Mouse (Mus musculus): ENCODE measurements at regions not wholly inside any gene's neighbourhood (a gene's known extent, or its start where the extent isn't known, plus 50 kb on each side); places are given as distances from the start of the nearest gene placed in this dataset.

- no peak overlapping the region for H3K4me3 ChIP-seq (ENCODE audit: low read depth, low read length)
- no peaks in the 10 kb centered on the region for H3K36me3 ChIP-seq (ENCODE audit: control insufficient read depth, insufficient read depth, low read length)
- H3K9ac ChIP-seq (ENCODE audit: low read length), result no peak overlapping the region
- no peak overlapping the region for H3K4me2 ChIP-seq (ENCODE audit: low read depth, low read length, severe bottlenecking)
- ATAC-seq (replicated peaks; ENCODE audit: low FRiP score) (no peak), DNase-seq (ENCODE audit: low spot score) (no peak)
- no peaks in the 10 kb centered on the region for H3K9me3 ChIP-seq (ENCODE audit: control insufficient read depth, low read length)
- WGBS, result 85% methylated on average over 3 of the region's 3 CpGs
- no peaks in the 10 kb centered on the region for H3K27me3 ChIP-seq (ENCODE audit: control insufficient read depth, insufficient read depth, low read length)
- no peak overlapping the region for H3K27ac ChIP-seq (ENCODE audit: low read depth, low read length)
- H3K4me1 ChIP-seq (replicated peaks; ENCODE audit: control insufficient read depth, insufficient read depth, low read length), result no peaks in the 10 kb centered on the region
Measured at GRCm38 (mm10) chr5:75267766-75268165, 115.7 kb downstream of the Pdgfra start.

- Histone ChIP-seq H3K9me3 (ENCODE audit: control insufficient read depth, low read length) (no peaks in the 10 kb centered on the region), H3K4me2 (ENCODE audit: low read depth, low read length, severe bottlenecking) (no peak overlapping the region), H3K4me3 (ENCODE audit: low read depth, low read length) (no peak overlapping the region), H3K9ac (ENCODE audit: low read length) (no peak overlapping the region), H3K36me3 (ENCODE audit: control insufficient read depth, insufficient read depth, low read length) (no peaks in the 10 kb centered on the region), H3K27me3 (ENCODE audit: control insufficient read depth, insufficient read depth, low read length) (no peaks in the 10 kb centered on the region), H3K4me1 (replicated peaks; ENCODE audit: control insufficient read depth, insufficient read depth, low read length) (no peaks in the 10 kb centered on the region), H3K27ac (ENCODE audit: low read depth, low read length) (no peak overlapping the region)
- ATAC-seq (replicated peaks; ENCODE audit: low FRiP score) (no peak), DNase-seq (ENCODE audit: low spot score) (no peak)
- 98% methylated on average over 3 of the region's 3 CpGs for WGBS
Measured at GRCm38 (mm10) chr5:75278041-75278440, 125.9 kb downstream of the Pdgfra start.

GRCm38 (mm10) chr5:75279561-75280171, 127.6 kb downstream of the Pdgfra start:
- H3K27me3 ChIP-seq (ENCODE audit: control insufficient read depth, insufficient read depth, low read length), result no peaks in the 10 kb centered on the region
- 96% methylated on average over 1 of the region's 1 CpGs for WGBS
- no peaks in the 10 kb centered on the region for H3K4me1 ChIP-seq (replicated peaks; ENCODE audit: control insufficient read depth, insufficient read depth, low read length)
- H3K4me3 ChIP-seq (ENCODE audit: low read depth, low read length), result no peak overlapping the region
- H3K9ac ChIP-seq (ENCODE audit: low read length), result no peak overlapping the region
- no peaks in the 10 kb centered on the region for H3K36me3 ChIP-seq (ENCODE audit: control insufficient read depth, insufficient read depth, low read length)
- DNase-seq (ENCODE audit: low spot score) (no peak), ATAC-seq (replicated peaks; ENCODE audit: low FRiP score) (no peak)
- no peaks in the 10 kb centered on the region for H3K9me3 ChIP-seq (ENCODE audit: control insufficient read depth, low read length)
- no peak overlapping the region for H3K4me2 ChIP-seq (ENCODE audit: low read depth, low read length, severe bottlenecking)
- no peak overlapping the region for H3K27ac ChIP-seq (ENCODE audit: low read depth, low read length)

- no peak overlapping the region for H3K4me3 ChIP-seq (ENCODE audit: low read depth, low read length)
- ATAC-seq (replicated peaks; ENCODE audit: low FRiP score), result no peak
- WGBS, result 82% methylated on average over 3 of the region's 3 CpGs
Measured at GRCm38 (mm10) chr5:75280698-75281097, 128.6 kb downstream of the Pdgfra start.

GRCm38 (mm10) chr5:75281510-75281909, 129.4 kb downstream of the Pdgfra start:
- 88% methylated on average over 7 of the region's 7 CpGs for WGBS
- Histone ChIP-seq H3K4me1 (replicated peaks; ENCODE audit: control insufficient read depth, insufficient read depth, low read length) (no peaks in the 10 kb centered on the region), H3K36me3 (ENCODE audit: control insufficient read depth, insufficient read depth, low read length) (no peaks in the 10 kb centered on the region), H3K27ac (ENCODE audit: low read depth, low read length) (no peak overlapping the region), H3K4me3 (ENCODE audit: low read depth, low read length) (no peak overlapping the region), H3K9ac (ENCODE audit: low read length) (no peak overlapping the region), H3K4me2 (ENCODE audit: low read depth, low read length, severe bottlenecking) (no peak overlapping the region), H3K9me3 (ENCODE audit: control insufficient read depth, low read length) (no peaks in the 10 kb centered on the region), H3K27me3 (ENCODE audit: control insufficient read depth, insufficient read depth, low read length) (no peaks in the 10 kb centered on the region)
- no peak for DNase-seq (ENCODE audit: low spot score)
- ATAC-seq (replicated peaks; ENCODE audit: low FRiP score), result no peak

More at GRCm38 (mm10) chr5:75280698-75281097, 128.6 kb downstream of the Pdgfra start:
- Histone ChIP-seq H3K9me3 (ENCODE audit: control insufficient read depth, low read length) (no peaks in the 10 kb centered on the region), H3K9ac (ENCODE audit: low read length) (no peak overlapping the region), H3K4me1 (replicated peaks; ENCODE audit: control insufficient read depth, insufficient read depth, low read length) (no peaks in the 10 kb centered on the region), H3K4me2 (ENCODE audit: low read depth, low read length, severe bottlenecking) (no peak overlapping the region), H3K36me3 (ENCODE audit: control insufficient read depth, insufficient read depth, low read length) (no peaks in the 10 kb centered on the region), H3K27me3 (ENCODE audit: control insufficient read depth, insufficient read depth, low read length) (no peaks in the 10 kb centered on the region), H3K27ac (ENCODE audit: low read depth, low read length) (no peak overlapping the region)
- DNase-seq (ENCODE audit: low spot score), result no peak

GRCm38 (mm10) chr5:75282617-75283016, 130.5 kb downstream of the Pdgfra start:
- Histone ChIP-seq H3K27me3 (ENCODE audit: control insufficient read depth, insufficient read depth, low read length) (no peaks in the 10 kb centered on the region), H3K36me3 (ENCODE audit: control insufficient read depth, insufficient read depth, low read length) (no peaks in the 10 kb centered on the region), H3K27ac (ENCODE audit: low read depth, low read length) (no peak overlapping the region), H3K4me2 (ENCODE audit: low read depth, low read length, severe bottlenecking) (no peak overlapping the region), H3K9ac (ENCODE audit: low read length) (no peak overlapping the region), H3K9me3 (ENCODE audit: control insufficient read depth, low read length) (no peaks in the 10 kb centered on the region), H3K4me1 (replicated peaks; ENCODE audit: control insufficient read depth, insufficient read depth, low read length) (no peaks in the 10 kb centered on the region), H3K4me3 (ENCODE audit: low read depth, low read length) (no peak overlapping the region)
- ATAC-seq (replicated peaks; ENCODE audit: low FRiP score) (no peak), DNase-seq (ENCODE audit: low spot score) (no peak)
- WGBS, result 67% methylated on average over 4 of the region's 4 CpGs

- DNase-seq (ENCODE audit: low spot score) (no peak), ATAC-seq (replicated peaks; ENCODE audit: low FRiP score) (no peak)
- H3K36me3 ChIP-seq (ENCODE audit: control insufficient read depth, insufficient read depth, low read length), result no peaks in the 10 kb centered on the region
- H3K4me2 ChIP-seq (ENCODE audit: low read depth, low read length, severe bottlenecking), result no peak overlapping the region
- H3K4me3 ChIP-seq (ENCODE audit: low read depth, low read length), result no peak overlapping the region
- WGBS, result 93% methylated on average over 5 of the region's 5 CpGs
- H3K4me1 ChIP-seq (replicated peaks; ENCODE audit: control insufficient read depth, insufficient read depth, low read length), result no peaks in the 10 kb centered on the region
- no peak overlapping the region for H3K27ac ChIP-seq (ENCODE audit: low read depth, low read length)
- H3K27me3 ChIP-seq (ENCODE audit: control insufficient read depth, insufficient read depth, low read length), result no peaks in the 10 kb centered on the region
- no peaks in the 10 kb centered on the region for H3K9me3 ChIP-seq (ENCODE audit: control insufficient read depth, low read length)
- no peak overlapping the region for H3K9ac ChIP-seq (ENCODE audit: low read length)
Measured at GRCm38 (mm10) chr5:75283841-75284240, 131.7 kb downstream of the Pdgfra start.

GRCm38 (mm10) chr5:75285950-75286349, 133.9 kb downstream of the Pdgfra start:
- DNase-seq (ENCODE audit: low spot score), result no peak
- 84% methylated on average over 10 of the region's 10 CpGs for WGBS
- Histone ChIP-seq H3K9me3 (ENCODE audit: control insufficient read depth, low read length) (no peaks in the 10 kb centered on the region), H3K4me3 (ENCODE audit: low read depth, low read length) (no peak overlapping the region), H3K27me3 (ENCODE audit: control insufficient read depth, insufficient read depth, low read length) (no peaks in the 10 kb centered on the region), H3K4me2 (ENCODE audit: low read depth, low read length, severe bottlenecking) (no peak overlapping the region), H3K27ac (ENCODE audit: low read depth, low read length) (no peak overlapping the region), H3K36me3 (ENCODE audit: control insufficient read depth, insufficient read depth, low read length) (no peaks in the 10 kb centered on the region), H3K9ac (ENCODE audit: low read length) (no peak overlapping the region), H3K4me1 (replicated peaks; ENCODE audit: control insufficient read depth, insufficient read depth, low read length) (no peaks in the 10 kb centered on the region)
- ATAC-seq (replicated peaks; ENCODE audit: low FRiP score), result no peak

- ATAC-seq (replicated peaks; ENCODE audit: low FRiP score), result no peak
- no peak for DNase-seq (ENCODE audit: low spot score)
- no peaks in the 10 kb centered on the region for H3K9me3 ChIP-seq (ENCODE audit: control insufficient read depth, low read length)
- 65% methylated on average over 2 of the region's 2 CpGs for WGBS
- H3K27me3 ChIP-seq (ENCODE audit: control insufficient read depth, insufficient read depth, low read length), result no peaks in the 10 kb centered on the region
- H3K36me3 ChIP-seq (ENCODE audit: control insufficient read depth, insufficient read depth, low read length), result no peaks in the 10 kb centered on the region
- H3K9ac ChIP-seq (ENCODE audit: low read length), result no peak overlapping the region
- no peak overlapping the region for H3K27ac ChIP-seq (ENCODE audit: low read depth, low read length)
- H3K4me2 ChIP-seq (ENCODE audit: low read depth, low read length, severe bottlenecking), result no peak overlapping the region
- no peak overlapping the region for H3K4me3 ChIP-seq (ENCODE audit: low read depth, low read length)
- H3K4me1 ChIP-seq (replicated peaks; ENCODE audit: control insufficient read depth, insufficient read depth, low read length), result no peaks in the 10 kb centered on the region
Measured at GRCm38 (mm10) chr5:75295676-75296075, 143.6 kb downstream of the Pdgfra start.

All from forebrain, embryonic 11.5 days (tissue).